Mouse (Mus musculus): Measurements from ENCODE around the gene Gdpd3. TPM values are rescaled to one million over a fixed set of nuclear protein-coding genes. Genes with fewer than 3 reads are reported as not detected.
A peak's percentile ranks its signal among the peaks of the same experiment; 100 is the strongest.

The Gdpd3 gene
- polyA plus RNA-seq, 1 experiment, result not detected

DNA sequence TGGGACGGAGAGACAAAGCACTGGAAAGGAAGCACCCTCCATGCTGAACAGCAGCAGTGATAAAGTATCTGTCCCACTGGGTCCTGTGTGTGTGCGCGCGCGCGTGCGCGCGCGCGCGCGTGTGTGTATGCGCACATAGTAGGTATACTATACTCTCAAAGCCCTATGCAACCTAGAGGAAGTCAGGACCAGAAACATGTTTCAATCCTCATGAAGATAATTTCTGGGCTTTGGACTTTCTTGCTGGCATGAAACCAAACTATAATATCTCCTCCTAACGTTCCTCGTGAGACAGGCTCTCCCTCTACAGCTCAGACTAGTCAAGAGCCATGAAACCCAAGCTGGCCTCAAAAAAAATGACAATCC, 34.9 kb downstream of the Gdpd3 start:
- H3K4me3 ChIP-seq (ENCODE audit: insufficient read depth, low read depth, low read length), result no peak overlapping the region
- H3K27ac ChIP-seq (replicated peaks; ENCODE audit: low read depth, low read length), result no peak overlapping the region
- H3K4me1 ChIP-seq (ENCODE audit: control insufficient read depth, insufficient read depth, insufficient read length, low read length), result no peaks in the 10 kb centered on the region; the same call in 1 of the 2 replicates

DNA sequence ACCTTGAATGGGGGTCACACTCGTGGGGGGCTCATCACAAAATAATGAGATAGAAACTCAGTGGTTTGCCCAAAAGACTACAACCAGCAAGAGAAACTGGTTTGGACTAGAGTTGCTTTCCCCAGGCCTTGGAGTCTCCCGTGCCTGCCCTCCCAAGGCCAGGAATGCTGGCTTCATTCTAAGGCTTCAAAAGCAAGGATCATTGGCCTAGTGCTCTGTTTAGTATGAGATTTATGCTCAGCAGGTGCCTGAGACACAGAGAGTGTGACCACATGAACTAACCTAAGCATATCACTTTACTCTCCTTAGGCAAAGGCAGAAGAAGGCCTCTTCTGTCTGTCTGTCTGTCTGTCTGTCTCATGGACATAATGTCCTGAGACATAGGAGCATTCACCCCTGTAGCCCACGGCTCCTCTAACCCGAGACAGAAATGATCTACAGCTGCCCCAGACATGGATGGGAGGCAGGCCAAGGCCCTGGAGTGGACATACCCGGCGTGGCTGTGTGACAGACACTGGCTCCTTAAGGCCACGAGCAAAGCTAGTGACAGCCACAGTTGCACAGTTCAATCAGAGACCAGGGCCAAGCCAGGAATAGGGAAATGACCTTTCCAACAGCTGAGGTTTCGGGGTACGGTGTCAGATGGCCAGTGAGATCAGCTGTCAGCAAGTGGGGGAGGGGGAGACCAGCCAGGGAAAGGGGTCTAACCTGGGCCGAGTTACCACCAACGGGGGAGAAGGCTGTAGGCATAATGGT, 36.2 kb downstream of the Gdpd3 start:
- Histone ChIP-seq H3K27ac (replicated peaks; ENCODE audit: low read depth, low read length) (no peak overlapping the region), H3K4me3 (ENCODE audit: insufficient read depth, low read depth, low read length) (no peak overlapping the region), H3K4me1 (ENCODE audit: control insufficient read depth, insufficient read depth, insufficient read length, low read length) (no peaks in the 10 kb centered on the region)

DNA sequence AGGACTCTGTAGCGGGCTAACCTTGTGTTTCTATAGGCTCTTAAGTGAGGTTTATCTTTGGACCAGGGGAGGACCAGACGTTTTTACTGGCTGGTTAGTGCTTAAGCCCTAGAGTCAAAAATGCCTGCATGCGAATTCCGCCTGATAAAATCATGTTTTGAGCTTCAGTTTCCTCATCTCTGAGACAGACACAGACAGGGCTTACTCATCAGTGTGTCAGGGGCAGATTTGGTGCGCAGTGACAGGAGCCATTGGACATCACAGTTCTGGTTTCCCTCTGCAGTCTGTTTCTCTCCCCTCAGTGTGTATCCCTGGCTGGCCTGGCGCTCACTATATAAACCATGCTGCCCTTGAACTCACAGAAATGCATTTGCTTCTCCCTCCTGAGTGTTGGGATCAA, 37.0 kb downstream of the Gdpd3 start:
- H3K4me1 ChIP-seq (ENCODE audit: control insufficient read depth, insufficient read depth, insufficient read length, low read length), result 0 out of 2 replicates have a peak, but pooled peaks cover 5% of the 10 kb centered on the region
- no peak overlapping the region for H3K4me3 ChIP-seq (ENCODE audit: insufficient read depth, low read depth, low read length)
- no peak overlapping the region for H3K27ac ChIP-seq (replicated peaks; ENCODE audit: low read depth, low read length)

GRCm38 (mm10) chr7:126803751-126804150, 37.6 kb downstream of the Gdpd3 start:
- H3K4me3 ChIP-seq (ENCODE audit: insufficient read depth, low read depth, low read length), result no peak overlapping the region
- H3K27ac ChIP-seq (replicated peaks; ENCODE audit: low read depth, low read length), result no peak overlapping the region

GRCm38 (mm10) chr7:126806956-126807355, 40.8 kb downstream of the Gdpd3 start:
- Histone ChIP-seq H3K4me3 (ENCODE audit: insufficient read depth, low read depth, low read length) (no peak overlapping the region), H3K27ac (replicated peaks; ENCODE audit: low read depth, low read length) (no peak overlapping the region), H3K4me1 (ENCODE audit: control insufficient read depth, insufficient read depth, insufficient read length, low read length) (0 out of 2 replicates have a peak, but pooled peaks cover 5% of the 10 kb centered on the region)

More at GRCm38 (mm10) chr7:126803751-126804150, 37.6 kb downstream of the Gdpd3 start:
- 0 out of 2 replicates have a peak, but pooled peaks cover 5% of the 10 kb centered on the region for H3K4me1 ChIP-seq (ENCODE audit: control insufficient read depth, insufficient read depth, insufficient read length, low read length)

DNA sequence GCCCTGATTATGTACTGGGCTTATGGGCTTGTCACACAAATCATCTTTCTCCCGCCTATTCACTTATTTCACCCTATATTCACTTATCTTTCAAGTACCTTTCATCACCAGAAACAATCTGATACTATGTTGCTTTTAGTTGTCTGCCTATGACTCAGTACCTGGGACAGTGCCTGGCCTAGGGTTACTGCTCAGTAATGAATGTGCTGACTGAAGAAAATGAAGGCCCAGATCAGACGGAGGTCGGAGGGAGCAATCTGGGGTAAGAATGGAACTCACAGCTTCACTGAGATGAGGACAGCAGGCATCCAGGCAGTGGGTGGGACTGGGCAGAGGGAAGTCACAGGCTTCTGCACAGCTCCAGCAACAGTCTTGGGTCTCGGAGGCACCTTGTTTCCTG, 41.3 kb downstream of the Gdpd3 start:
- Histone ChIP-seq H3K4me3 (ENCODE audit: insufficient read depth, low read depth, low read length) (no peak overlapping the region), H3K4me1 (ENCODE audit: control insufficient read depth, insufficient read depth, insufficient read length, low read length) (0 out of 2 replicates have a peak, but pooled peaks cover 5% of the 10 kb centered on the region), H3K27ac (replicated peaks; ENCODE audit: low read depth, low read length) (no peak overlapping the region)

DNA sequence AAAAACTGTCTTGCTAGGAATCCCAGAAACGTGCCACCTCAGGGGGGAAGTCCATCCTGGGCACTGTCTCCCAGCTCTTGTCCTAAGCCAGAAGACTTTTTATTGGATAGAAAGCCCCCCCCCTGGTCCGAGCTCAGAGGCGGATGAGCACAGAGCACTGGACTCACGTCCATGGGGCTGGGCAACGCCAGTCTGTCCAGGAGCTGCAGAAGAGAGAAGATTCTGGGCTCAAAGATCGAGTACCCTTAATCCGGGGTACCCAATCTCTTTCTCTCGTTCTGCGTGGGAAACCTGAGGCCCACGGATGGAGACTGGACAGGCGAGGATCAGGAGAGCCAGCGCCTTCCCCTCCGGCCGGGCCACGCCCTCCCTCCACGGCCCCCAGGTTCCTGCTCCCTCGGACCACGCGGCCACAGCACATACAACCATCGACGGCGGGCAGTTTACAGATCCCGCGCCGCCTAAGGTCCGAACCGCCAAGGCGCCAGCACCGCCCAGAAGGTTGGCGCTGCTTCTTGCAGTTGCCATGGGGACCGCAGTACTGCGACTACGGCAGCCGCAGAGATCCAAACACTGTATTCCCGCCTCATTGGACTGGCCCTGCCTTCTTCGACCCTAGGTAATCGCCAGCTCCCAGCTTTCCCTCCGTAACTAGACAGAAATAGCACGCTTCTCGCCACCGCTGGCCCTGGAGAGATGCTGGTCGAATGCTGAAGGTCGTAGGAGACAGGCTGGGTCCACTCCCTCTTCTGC, 42.7 kb downstream of the Gdpd3 start:
- Histone ChIP-seq H3K27ac (replicated peaks; ENCODE audit: low read depth, low read length) (peak overlapping the region; percentile 30), H3K4me3 (ENCODE audit: insufficient read depth, low read depth, low read length) (peak overlapping the region; percentile 62), H3K4me1 (ENCODE audit: control insufficient read depth, insufficient read depth, insufficient read length, low read length) (peaks cover 9% of the 10 kb centered on the region)

GRCm38 (mm10) chr7:126809723-126810369, 43.7 kb downstream of the Gdpd3 start:
- Histone ChIP-seq H3K4me3 (ENCODE audit: insufficient read depth, low read depth, low read length) (no peak overlapping the region), H3K27ac (replicated peaks; ENCODE audit: low read depth, low read length) (no peak overlapping the region), H3K4me1 (ENCODE audit: control insufficient read depth, insufficient read depth, insufficient read length, low read length) (peaks cover 10% of the 10 kb centered on the region)

GRCm38 (mm10) chr7:126815726-126816222, 49.6 kb downstream of the Gdpd3 start:
- Histone ChIP-seq H3K4me3 (ENCODE audit: insufficient read depth, low read depth, low read length) (no peak overlapping the region), H3K27ac (replicated peaks; ENCODE audit: low read depth, low read length) (peak overlapping the region; percentile 97), H3K4me1 (ENCODE audit: control insufficient read depth, insufficient read depth, insufficient read length, low read length) (peaks cover 8% of the 10 kb centered on the region)

GRCm38 (mm10) chr7:126816494-126816893, 50.4 kb downstream of the Gdpd3 start:
- Histone ChIP-seq H3K4me1 (ENCODE audit: control insufficient read depth, insufficient read depth, insufficient read length, low read length) (peaks cover 8% of the 10 kb centered on the region), H3K27ac (replicated peaks; ENCODE audit: low read depth, low read length) (peak overlapping the region; percentile 99), H3K4me3 (ENCODE audit: insufficient read depth, low read depth, low read length) (no peak overlapping the region)

GRCm38 (mm10) chr7:126817595-126817994, 51.5 kb downstream of the Gdpd3 start:
- H3K4me3 ChIP-seq (ENCODE audit: insufficient read depth, low read depth, low read length), result no peak overlapping the region
- peaks cover 13% of the 10 kb centered on the region for H3K4me1 ChIP-seq (ENCODE audit: control insufficient read depth, insufficient read depth, insufficient read length, low read length)
- H3K27ac ChIP-seq (replicated peaks; ENCODE audit: low read depth, low read length), result peak overlapping the region; percentile 99

DNA sequence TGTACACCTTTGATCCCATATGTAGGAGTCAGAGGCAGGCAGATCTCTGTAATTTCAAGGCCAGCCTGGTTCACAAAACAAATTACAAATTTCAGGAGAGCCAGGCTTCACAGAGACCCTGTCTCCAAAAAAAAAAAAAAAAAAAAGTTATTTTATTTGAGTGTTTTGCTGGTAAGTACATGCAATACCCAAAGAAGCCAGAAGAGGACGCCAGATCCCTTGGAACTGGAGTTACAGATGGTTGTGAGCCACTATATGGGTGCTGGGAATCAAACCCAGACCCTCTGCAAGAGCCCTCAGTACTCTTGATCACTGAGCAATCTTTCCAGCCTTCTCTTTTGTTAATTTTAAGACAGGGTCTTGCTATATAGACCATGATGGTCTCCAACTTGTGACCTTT, 52.7 kb downstream of the Gdpd3 start:
- H3K27ac ChIP-seq (replicated peaks; ENCODE audit: low read depth, low read length), result no peak overlapping the region
- H3K4me3 ChIP-seq (ENCODE audit: insufficient read depth, low read depth, low read length), result no peak overlapping the region
- H3K4me1 ChIP-seq (ENCODE audit: control insufficient read depth, insufficient read depth, insufficient read length, low read length), result peaks cover 10% of the 10 kb centered on the region

DNA sequence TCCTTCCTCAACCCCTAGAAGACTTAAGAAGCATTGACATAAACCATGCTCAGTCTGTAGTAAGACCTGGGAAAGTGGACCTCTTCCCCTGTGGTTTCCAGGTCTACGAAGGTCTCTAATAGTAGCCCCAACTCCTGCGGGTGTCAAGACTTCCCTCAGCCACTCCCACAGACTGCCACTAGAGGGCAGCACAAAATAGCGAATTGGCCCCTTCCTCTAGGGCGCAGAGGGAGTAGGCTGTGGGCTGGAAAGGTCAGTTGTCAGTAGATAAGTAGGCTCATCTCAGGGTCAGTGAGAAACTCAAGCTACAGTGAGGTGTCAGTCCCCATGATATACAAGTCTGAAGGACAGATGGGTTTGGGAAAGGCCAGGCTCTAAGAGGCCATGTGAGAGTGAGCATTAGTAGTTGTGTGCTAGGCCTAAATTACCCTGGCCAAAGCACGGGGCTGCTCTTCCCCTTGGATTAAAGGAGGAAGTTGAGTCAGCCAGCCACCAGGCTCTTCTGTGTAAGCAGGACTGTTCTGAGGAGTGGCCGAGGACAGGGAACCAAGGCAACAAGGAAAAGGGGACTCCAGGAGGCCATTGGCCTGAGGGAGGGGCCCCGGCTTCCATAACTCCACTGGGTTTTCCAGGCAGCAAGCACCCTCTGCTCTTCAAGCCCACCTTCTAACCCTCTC, 55.8 kb downstream of the Gdpd3 start:
- no peak overlapping the region for H3K4me3 ChIP-seq (ENCODE audit: insufficient read depth, low read depth, low read length)
- peak overlapping the region; percentile 84 for H3K27ac ChIP-seq (replicated peaks; ENCODE audit: low read depth, low read length)
- peaks cover 9% of the 10 kb centered on the region for H3K4me1 ChIP-seq (ENCODE audit: control insufficient read depth, insufficient read depth, insufficient read length, low read length)

GRCm38 (mm10) chr7:126822741-126823140, 56.6 kb downstream of the Gdpd3 start:
- H3K4me3 ChIP-seq (ENCODE audit: insufficient read depth, low read depth, low read length), result peak overlapping the region; percentile 15
- peak overlapping the region; percentile 84 for H3K27ac ChIP-seq (replicated peaks; ENCODE audit: low read depth, low read length)
- peaks cover 9% of the 10 kb centered on the region for H3K4me1 ChIP-seq (ENCODE audit: control insufficient read depth, insufficient read depth, insufficient read length, low read length)
